Mouse (Mus musculus): Measurements from ENCODE around the gene Itgb5. TPM values are rescaled to one million over a fixed set of nuclear protein-coding genes. Genes with fewer than 3 reads are reported as not detected.

Gene Itgb5
- polyA plus RNA-seq, 1 experiment from 2014 or later: 15.0 TPM

DNA sequence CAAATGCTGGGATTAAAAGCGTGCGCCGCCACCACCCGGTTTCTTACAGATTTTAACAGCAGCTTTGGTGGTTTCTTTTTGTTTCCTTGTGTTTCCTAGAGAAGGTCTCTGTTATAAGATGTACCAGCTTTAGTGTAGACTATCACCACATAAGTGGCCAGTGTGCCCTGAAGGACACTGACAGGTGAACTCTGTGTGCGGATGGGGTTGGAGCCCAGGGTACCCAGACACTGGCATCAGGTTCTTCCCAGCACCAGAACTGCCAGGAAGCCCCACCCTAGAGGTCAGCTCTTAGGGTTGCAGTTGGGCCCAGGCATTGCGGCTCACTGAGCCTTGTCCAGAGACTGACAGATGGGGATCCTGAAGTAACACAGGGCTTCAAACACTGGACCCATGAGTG lies 113.9 kb downstream of the Itgb5 start:
- Histone ChIP-seq H3K9me3 (replicated peaks; ENCODE audit: control insufficient read depth, low read length) (no peaks in the 10 kb centered on the region), H3K27ac (ENCODE audit: low read length) (no peak overlapping the region), H3K4me1 (ENCODE audit: control insufficient read depth, insufficient read depth, low read length) (peaks cover 72% of the 10 kb centered on the region), H3K4me3 (replicated peaks; ENCODE audit: low read length) (no peak overlapping the region), H3K9ac (ENCODE audit: low read length) (no peak overlapping the region), H3K27me3 (ENCODE audit: control insufficient read depth, insufficient read depth, low read length) (no peaks in the 10 kb centered on the region), H3K4me2 (ENCODE audit: low read depth, low read length) (no peak overlapping the region), H3K36me3 (ENCODE audit: control insufficient read depth, insufficient read depth, low read length) (no peaks in the 10 kb centered on the region)
- 92% methylated on average over 6 of the region's 6 CpGs for WGBS
- ATAC-seq (ENCODE audit: insufficient read depth, low FRiP score): no peak

DNA sequence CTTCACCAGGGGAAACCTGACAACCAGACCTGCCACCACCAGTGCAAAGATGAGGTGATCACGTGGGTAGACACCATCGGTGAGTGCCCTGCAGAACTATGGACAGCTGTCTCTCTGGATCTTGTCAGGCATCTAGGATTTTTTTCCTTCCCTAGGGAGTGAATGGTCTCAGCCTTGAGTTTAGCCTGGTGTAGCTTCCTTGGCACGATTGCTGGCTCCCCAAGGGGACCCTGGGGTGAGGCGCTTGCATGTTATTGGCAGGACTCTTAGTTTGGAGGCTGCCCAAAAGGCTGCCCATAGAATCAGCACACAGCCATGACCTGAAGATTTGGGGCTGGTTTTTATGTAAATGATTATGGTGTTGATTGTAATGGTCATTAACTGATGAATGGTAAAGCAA lies 114.7 kb downstream of the Itgb5 start:
- ATAC-seq (ENCODE audit: insufficient read depth, low FRiP score): no peak
- no peak overlapping the region; the same call in 1 of the 2 replicates for H3K9ac ChIP-seq (ENCODE audit: low read length)
- no peak overlapping the region for H3K27ac ChIP-seq (ENCODE audit: low read length)
- WGBS: 82% methylated on average over 4 of the region's 4 CpGs
- no peak overlapping the region for H3K4me3 ChIP-seq (replicated peaks; ENCODE audit: low read length)
- H3K9me3 ChIP-seq (replicated peaks; ENCODE audit: control insufficient read depth, low read length): no peaks in the 10 kb centered on the region
- no peaks in the 10 kb centered on the region for H3K36me3 ChIP-seq (ENCODE audit: control insufficient read depth, insufficient read depth, low read length)
- H3K27me3 ChIP-seq (ENCODE audit: control insufficient read depth, insufficient read depth, low read length): no peaks in the 10 kb centered on the region
- peaks cover 65% of the 10 kb centered on the region for H3K4me1 ChIP-seq (ENCODE audit: control insufficient read depth, insufficient read depth, low read length)
- H3K4me2 ChIP-seq (ENCODE audit: low read depth, low read length): no peak overlapping the region

DNA sequence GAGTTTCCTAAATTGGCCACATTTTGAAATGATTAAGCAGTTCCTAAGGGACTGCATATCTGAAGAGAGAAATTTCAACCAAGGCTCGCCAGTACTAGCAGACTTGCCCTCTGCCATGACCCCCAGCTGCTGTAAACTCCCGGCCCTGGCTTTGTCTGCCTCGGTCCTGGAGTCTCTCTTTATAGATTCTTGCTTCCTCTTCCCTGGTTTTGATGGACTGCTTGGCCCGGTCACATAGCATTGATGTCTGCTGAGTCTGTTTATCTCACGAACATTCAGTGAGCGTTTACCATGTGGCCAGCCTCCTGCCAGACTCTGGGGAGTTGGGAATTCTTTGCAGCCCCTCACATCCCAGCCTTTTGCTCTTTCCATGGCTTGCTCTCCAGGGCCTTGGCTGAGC lies 115.3 kb downstream of the Itgb5 start:
- H3K36me3 ChIP-seq (ENCODE audit: control insufficient read depth, insufficient read depth, low read length): no peaks in the 10 kb centered on the region
- no peak overlapping the region for H3K4me2 ChIP-seq (ENCODE audit: low read depth, low read length)
- peaks cover 59% of the 10 kb centered on the region for H3K4me1 ChIP-seq (ENCODE audit: control insufficient read depth, insufficient read depth, low read length)
- H3K27me3 ChIP-seq (ENCODE audit: control insufficient read depth, insufficient read depth, low read length): no peaks in the 10 kb centered on the region
- 0 out of 2 replicates have a peak overlapping the region, but pooled peaks have one; percentile 51 for H3K27ac ChIP-seq (ENCODE audit: low read length)
- WGBS: 17% methylated on average over 6 of the region's 6 CpGs
- H3K9ac ChIP-seq (ENCODE audit: low read length): no peak overlapping the region
- H3K9me3 ChIP-seq (replicated peaks; ENCODE audit: control insufficient read depth, low read length): no peaks in the 10 kb centered on the region
- ATAC-seq (ENCODE audit: insufficient read depth, low FRiP score): no peak
- H3K4me3 ChIP-seq (replicated peaks; ENCODE audit: low read length): no peak overlapping the region

DNA sequence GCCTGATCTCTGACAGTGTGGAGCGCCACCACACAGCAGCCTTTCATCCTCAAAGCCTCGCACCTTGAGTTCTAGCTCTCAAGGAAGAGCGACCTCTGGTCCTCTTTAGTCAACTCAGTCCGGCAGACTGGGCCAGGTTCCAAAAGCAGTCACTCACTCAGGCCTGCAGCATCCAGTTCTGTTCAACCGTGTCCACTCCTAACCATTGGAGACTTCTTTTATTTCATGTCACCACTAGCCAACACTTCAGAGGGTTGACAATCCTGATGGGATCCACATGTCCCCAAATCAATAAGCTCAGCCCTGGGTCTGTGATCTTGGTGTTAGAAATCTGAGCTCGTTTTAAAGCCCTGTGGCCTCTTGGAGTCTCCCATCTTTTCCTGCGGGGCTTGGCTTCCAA lies 116.6 kb downstream of the Itgb5 start:
- no peak overlapping the region for H3K4me2 ChIP-seq (ENCODE audit: low read depth, low read length)
- H3K9me3 ChIP-seq (replicated peaks; ENCODE audit: control insufficient read depth, low read length): no peaks in the 10 kb centered on the region
- H3K4me3 ChIP-seq (replicated peaks; ENCODE audit: low read length): no peak overlapping the region
- 67% methylated on average over 7 of the region's 7 CpGs for WGBS
- ATAC-seq (ENCODE audit: insufficient read depth, low FRiP score): no peak
- no peaks in the 10 kb centered on the region for H3K36me3 ChIP-seq (ENCODE audit: control insufficient read depth, insufficient read depth, low read length)
- no peak overlapping the region for H3K27ac ChIP-seq (ENCODE audit: low read length)
- no peak overlapping the region for H3K9ac ChIP-seq (ENCODE audit: low read length)
- H3K27me3 ChIP-seq (ENCODE audit: control insufficient read depth, insufficient read depth, low read length): no peaks in the 10 kb centered on the region
- H3K4me1 ChIP-seq (ENCODE audit: control insufficient read depth, insufficient read depth, low read length): peaks cover 47% of the 10 kb centered on the region

DNA sequence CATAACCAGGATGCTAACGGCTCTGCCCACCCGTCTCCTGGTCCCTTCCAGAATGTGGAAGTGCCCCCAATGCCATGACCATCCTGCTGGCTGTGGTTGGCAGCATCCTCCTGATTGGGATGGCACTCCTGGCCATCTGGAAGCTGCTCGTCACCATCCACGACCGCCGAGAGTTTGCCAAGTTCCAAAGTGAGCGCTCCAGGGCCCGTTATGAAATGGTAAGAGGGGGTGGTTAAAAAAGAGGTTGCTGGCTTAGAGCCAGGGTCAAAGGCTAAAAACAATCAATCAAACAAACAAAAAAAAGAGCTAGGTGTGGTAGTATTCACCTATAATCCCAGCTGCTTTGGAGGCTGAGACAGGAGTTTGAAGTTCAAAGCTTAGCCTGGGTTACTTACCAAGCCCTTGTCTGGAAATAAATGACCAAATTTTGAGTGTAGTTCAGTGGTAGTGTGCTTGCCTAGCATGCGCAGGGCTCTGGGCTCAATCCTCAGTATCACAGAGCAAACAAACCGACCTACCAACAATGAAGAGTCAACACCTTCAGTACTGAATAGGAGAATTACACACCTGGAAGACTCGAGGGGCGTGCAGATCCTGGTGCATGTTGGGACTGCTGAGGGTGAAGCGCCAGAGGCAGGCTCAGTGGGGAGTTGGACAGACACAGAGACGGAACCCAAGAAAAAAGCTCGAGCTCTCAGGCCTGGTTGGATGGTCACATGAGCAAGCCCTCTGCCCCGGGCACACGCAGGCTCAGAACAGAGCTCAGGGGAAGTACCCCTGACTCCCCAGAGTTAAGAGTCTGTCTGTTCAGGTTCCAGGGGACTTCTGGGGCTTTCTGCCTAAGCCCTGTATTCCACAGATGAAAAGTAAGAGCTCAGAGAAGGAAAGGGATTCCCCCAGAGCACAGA lies 118.5 kb downstream of the Itgb5 start:
- Histone ChIP-seq H3K36me3 (ENCODE audit: control insufficient read depth, insufficient read depth, low read length) (no peaks in the 10 kb centered on the region), H3K27me3 (ENCODE audit: control insufficient read depth, insufficient read depth, low read length) (no peaks in the 10 kb centered on the region), H3K9ac (ENCODE audit: low read length) (peak overlapping the region; percentile 28; the same call in 1 of the 2 replicates), H3K27ac (ENCODE audit: low read length) (peak overlapping the region; percentile 83), H3K4me2 (ENCODE audit: low read depth, low read length) (no peak overlapping the region), H3K4me3 (replicated peaks; ENCODE audit: low read length) (no peak overlapping the region), H3K9me3 (replicated peaks; ENCODE audit: control insufficient read depth, low read length) (no peaks in the 10 kb centered on the region), H3K4me1 (ENCODE audit: control insufficient read depth, insufficient read depth, low read length) (peaks cover 29% of the 10 kb centered on the region)
- 65% methylated on average over 17 of the region's 17 CpGs for WGBS
- peak; percentile 63; the same call in 1 of the 2 replicates for ATAC-seq (ENCODE audit: insufficient read depth, low FRiP score)

DNA sequence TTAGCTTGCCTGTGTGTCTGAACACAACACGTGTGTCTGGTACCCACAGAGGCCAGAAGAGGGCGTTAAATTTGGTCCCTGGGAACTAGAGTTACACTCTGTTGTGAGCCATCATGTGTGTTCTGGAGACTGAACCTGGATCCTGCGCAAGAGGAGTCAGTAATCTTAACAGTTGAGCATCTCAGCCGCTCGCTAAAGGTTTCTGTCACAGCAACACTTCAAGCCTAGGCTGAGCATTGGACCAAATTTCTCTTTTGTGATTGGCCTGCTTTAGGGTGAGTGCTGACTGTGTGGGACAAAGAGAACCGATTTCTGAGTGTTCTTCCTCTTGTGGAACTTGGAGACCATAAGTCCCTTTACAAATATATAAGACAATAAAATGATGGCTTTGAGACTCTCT lies 120.9 kb downstream of the Itgb5 start:
- no peak for ATAC-seq (ENCODE audit: insufficient read depth, low FRiP score)
- Histone ChIP-seq H3K9ac (ENCODE audit: low read length) (no peak overlapping the region), H3K4me2 (ENCODE audit: low read depth, low read length) (no peak overlapping the region), H3K27me3 (ENCODE audit: control insufficient read depth, insufficient read depth, low read length) (no peaks in the 10 kb centered on the region), H3K4me3 (replicated peaks; ENCODE audit: low read length) (no peak overlapping the region), H3K4me1 (ENCODE audit: control insufficient read depth, insufficient read depth, low read length) (peaks cover 11% of the 10 kb centered on the region; the same call in 1 of the 2 replicates), H3K27ac (ENCODE audit: low read length) (no peak overlapping the region), H3K36me3 (ENCODE audit: control insufficient read depth, insufficient read depth, low read length) (0 out of 2 replicates have a peak, but pooled peaks cover under 1% of the 10 kb centered on the region), H3K9me3 (replicated peaks; ENCODE audit: control insufficient read depth, low read length) (no peaks in the 10 kb centered on the region)
- 71% methylated on average over 6 of the region's 6 CpGs for WGBS

DNA sequence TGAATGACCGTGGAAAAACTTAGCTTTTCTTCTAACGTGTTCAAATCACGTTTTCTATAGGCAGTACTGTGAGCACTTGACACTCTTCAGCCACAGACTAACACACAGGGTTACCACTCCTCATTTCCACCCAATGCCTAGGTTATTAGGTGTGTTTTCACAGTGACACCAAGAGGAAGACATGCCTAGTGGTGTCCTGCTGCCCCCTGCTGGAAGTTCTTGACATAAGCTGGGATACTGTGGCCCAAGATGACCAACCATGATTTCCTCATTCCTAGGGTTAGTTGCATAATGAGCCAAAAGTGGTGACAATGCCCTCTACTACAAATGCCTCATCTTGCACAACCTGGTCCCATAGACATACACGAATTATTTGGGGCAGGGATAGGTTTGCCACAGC lies 121.4 kb downstream of the Itgb5 start:
- peaks cover 8% of the 10 kb centered on the region; the same call in 1 of the 2 replicates for H3K4me1 ChIP-seq (ENCODE audit: control insufficient read depth, insufficient read depth, low read length)
- no peak overlapping the region for H3K9ac ChIP-seq (ENCODE audit: low read length)
- no peak overlapping the region for H3K27ac ChIP-seq (ENCODE audit: low read length)
- H3K27me3 ChIP-seq (ENCODE audit: control insufficient read depth, insufficient read depth, low read length): no peaks in the 10 kb centered on the region
- no peaks in the 10 kb centered on the region for H3K9me3 ChIP-seq (replicated peaks; ENCODE audit: control insufficient read depth, low read length)
- no peak overlapping the region for H3K4me2 ChIP-seq (ENCODE audit: low read depth, low read length)
- peak; percentile 51; the same call in 1 of the 2 replicates for ATAC-seq (ENCODE audit: insufficient read depth, low FRiP score)
- no peak overlapping the region for H3K4me3 ChIP-seq (replicated peaks; ENCODE audit: low read length)
- H3K36me3 ChIP-seq (ENCODE audit: control insufficient read depth, insufficient read depth, low read length): 0 out of 2 replicates have a peak, but pooled peaks cover 5% of the 10 kb centered on the region
- 25% methylated on average over 4 of the region's 4 CpGs for WGBS

DNA sequence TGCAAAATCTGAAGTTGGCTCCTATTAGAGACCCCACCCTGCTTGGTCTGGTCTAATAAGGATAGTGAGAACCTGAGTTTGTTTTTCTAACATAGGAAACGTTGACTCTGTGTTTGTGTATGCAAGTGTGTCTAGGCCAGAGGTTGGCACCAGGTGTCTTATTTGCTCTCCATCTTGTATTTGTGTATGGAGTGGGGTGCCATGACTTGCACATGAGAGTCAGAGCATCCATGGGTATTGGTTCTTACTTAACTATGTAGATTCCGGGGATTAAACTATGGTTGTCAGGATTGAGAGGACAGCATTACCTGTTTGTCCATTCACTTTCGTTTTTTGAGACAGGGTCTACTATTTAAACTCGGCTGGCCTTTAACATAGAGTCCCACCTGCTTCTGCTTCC lies 123.5 kb downstream of the Itgb5 start:
- no peak overlapping the region for H3K4me3 ChIP-seq (replicated peaks; ENCODE audit: low read length)
- WGBS: 79% methylated on average over 4 of the region's 4 CpGs
- H3K9ac ChIP-seq (ENCODE audit: low read length): no peak overlapping the region
- ATAC-seq (ENCODE audit: insufficient read depth, low FRiP score): no peak
- H3K27ac ChIP-seq (ENCODE audit: low read length): no peak overlapping the region
- H3K4me2 ChIP-seq (ENCODE audit: low read depth, low read length): no peak overlapping the region
- peaks cover 18% of the 10 kb centered on the region; the same call in 1 of the 2 replicates for H3K36me3 ChIP-seq (ENCODE audit: control insufficient read depth, insufficient read depth, low read length)
- no peaks in the 10 kb centered on the region for H3K27me3 ChIP-seq (ENCODE audit: control insufficient read depth, insufficient read depth, low read length)
- H3K9me3 ChIP-seq (replicated peaks; ENCODE audit: control insufficient read depth, low read length): no peaks in the 10 kb centered on the region
- H3K4me1 ChIP-seq (ENCODE audit: control insufficient read depth, insufficient read depth, low read length): no peaks in the 10 kb centered on the region

DNA sequence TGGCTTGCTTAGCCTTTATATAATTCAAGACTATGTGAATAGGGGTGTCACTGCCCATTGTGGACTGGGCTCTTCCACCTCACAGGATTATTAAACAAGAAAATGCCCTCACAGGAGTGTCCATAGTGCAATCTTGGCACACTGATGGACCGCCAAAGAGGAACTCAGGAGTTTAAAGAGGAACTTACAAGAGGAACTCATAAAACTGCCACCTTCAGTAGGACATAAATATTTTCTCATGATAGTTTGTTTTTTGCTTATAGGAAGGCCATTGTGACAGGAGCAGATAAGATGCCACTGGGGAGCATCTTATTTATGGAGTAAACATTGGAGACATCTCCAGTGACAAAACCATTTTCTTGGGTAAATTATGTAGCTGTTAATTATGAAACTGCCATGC lies 125.3 kb downstream of the Itgb5 start:
- H3K27me3 ChIP-seq (ENCODE audit: control insufficient read depth, insufficient read depth, low read length): no peaks in the 10 kb centered on the region
- peaks cover 22% of the 10 kb centered on the region; the same call in 1 of the 2 replicates for H3K36me3 ChIP-seq (ENCODE audit: control insufficient read depth, insufficient read depth, low read length)
- H3K4me3 ChIP-seq (replicated peaks; ENCODE audit: low read length): no peak overlapping the region
- no peaks in the 10 kb centered on the region for H3K4me1 ChIP-seq (ENCODE audit: control insufficient read depth, insufficient read depth, low read length)
- no peak for ATAC-seq (ENCODE audit: insufficient read depth, low FRiP score)
- H3K27ac ChIP-seq (ENCODE audit: low read length): no peak overlapping the region
- WGBS: 100% methylated on average over 1 of the region's 1 CpGs
- H3K9ac ChIP-seq (ENCODE audit: low read length): no peak overlapping the region
- H3K4me2 ChIP-seq (ENCODE audit: low read depth, low read length): no peak overlapping the region
- no peaks in the 10 kb centered on the region for H3K9me3 ChIP-seq (replicated peaks; ENCODE audit: control insufficient read depth, low read length)
